Mouse (Mus musculus) ovary, postnatal 36 days (tissue): ENCODE measurements around the gene Cbx1.
"Not testable (repeated sequence)": the region's sequence is repeated elsewhere in the genome, so short reads cannot be mapped to it uniquely, and the experiment has no call there.

Experiments used
- DNase-seq: peaks from one replicate; pipeline ENCODE4 v3.0.0; 2022; ENCODE audit warnings: low spot score, mixed read lengths

Cbx1 gene

DNA sequence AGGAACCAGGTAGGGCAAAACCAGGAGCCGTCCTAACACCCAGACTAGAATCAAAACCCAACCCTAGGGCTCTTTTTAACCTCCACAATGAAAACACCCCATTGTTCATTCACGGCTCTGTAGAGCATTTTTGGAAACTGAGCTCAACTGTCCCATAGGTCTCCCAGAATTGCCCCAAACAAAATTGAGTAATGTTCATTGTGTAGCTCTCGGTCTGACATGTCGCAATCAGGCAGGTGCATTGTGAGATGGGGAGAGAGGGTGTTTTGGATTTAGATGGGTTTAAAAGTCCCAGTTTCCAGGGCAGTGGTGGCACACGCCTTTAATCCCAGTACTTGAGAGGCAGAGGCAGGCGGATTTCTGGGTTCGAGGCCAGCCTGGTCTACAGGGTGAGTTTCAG is 50.5 kb downstream of the Cbx1 start:
- DNase-seq = no peak

- DNase-seq = no peak
Measured at GRCm38 (mm10) chr11:96839877-96840276, 51.0 kb downstream of the Cbx1 start.

- DNase-seq = no peak
Measured at GRCm38 (mm10) chr11:96840290-96840689, 51.4 kb downstream of the Cbx1 start.

DNA sequence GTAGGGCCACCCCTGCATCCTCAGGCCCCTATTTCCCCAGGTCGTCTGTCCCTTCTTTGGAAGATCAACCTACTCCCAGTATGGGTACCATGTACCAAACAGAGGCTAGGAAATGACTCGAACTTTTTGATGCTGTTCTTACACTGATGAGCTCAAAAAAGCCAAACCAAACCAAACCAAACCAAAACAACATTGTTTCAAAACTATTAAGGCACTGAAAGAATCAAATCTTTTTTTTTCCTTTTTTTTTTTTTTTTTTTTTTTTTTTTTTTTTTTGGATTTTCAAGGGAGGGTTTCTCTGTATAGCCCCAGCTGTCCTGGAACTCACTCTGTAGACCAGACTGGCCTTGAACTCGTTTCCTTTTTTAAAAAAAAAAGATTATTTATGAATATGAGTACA is 54.7 kb downstream of the Cbx1 start:
- no peak for DNase-seq

DNA sequence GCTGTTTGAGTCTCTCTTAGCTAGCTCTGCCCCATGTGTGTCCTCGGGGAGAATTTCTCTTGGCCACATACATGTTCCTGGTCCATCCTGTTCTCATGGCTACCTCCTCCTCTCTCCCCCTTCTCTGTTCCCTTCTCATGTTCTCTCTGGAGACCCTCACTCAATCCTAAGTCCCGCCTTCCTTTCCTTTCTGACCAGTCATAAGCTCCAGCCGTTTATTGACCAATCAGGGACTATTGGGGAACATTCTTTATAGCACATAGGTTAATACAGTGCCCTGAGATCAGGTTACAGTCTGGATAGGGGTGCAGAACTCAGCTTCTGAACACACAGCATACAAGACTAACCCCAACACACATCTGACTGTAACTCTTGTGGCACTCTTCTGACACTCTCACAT is 58.3 kb downstream of the Cbx1 start:
- DNase-seq = no peak

DNA sequence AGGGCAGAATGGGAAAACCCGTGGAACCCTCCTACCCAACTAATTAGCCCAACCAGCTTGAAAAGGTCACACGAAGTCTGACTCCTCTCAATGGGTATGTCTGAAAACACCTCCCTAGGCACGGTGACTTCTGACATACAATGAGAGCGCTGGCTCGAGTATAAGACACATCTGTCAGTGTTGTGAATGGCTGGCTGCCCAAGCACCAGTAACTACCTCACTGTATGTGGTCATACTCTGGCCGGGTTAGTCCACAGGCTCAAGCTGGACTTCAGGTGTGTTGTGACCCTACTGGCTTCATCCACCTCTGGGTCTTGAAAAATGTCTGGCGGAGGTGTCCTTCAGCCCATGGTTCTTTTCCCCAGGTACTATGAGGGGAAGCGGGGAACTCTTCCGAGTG is 59.8 kb downstream of the Cbx1 start:
- DNase-seq = no peak

GRCm38 (mm10) chr11:96849145-96849544 is 60.2 kb downstream of the Cbx1 start:
- not testable (repeated sequence) for DNase-seq

- DNase-seq = peak; percentile 67
Measured at GRCm38 (mm10) chr11:96849681-96850467, 60.9 kb downstream of the Cbx1 start, which contains the start of gene Copz2. Gene Copz2 (plus strand): TSS chr11:96849870.

DNA sequence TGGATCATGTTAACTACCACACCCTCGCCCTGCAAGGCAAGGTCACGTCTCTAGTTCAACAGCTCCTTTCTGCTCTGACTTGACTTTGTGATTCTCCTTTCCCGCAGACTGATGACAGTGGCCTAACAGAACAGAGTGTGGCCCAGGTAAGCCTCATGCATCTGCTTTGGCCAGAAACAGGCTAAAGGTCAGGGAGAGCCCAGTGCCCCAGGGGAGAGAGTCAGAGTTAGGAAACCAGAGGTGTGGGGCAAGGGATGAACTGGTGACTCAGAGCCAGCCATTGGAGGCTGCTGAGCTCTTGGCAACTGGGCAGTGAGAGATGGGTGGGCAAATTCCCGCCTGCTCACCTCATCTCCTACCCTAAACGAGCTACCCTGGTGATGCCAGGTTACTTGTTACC is 68.5 kb downstream of the Cbx1 start:
- no peak for DNase-seq
